Mouse (Mus musculus): ENCODE measurements around the gene Olfr745. TPM values are rescaled to one million over a fixed set of nuclear protein-coding genes. Genes with fewer than 3 reads are reported as not detected.

The Olfr745 gene
- not detected for polyA plus RNA-seq (2014; fragmentation: Illumina TruSeq; extraction: RNeasy Lipid Tissue Mini Kit (QIAGEN cat#74804))

GRCm38 (mm10) chr14:50639088-50639487, at the start of gene Olfr745:
Gene Olfr745, plus strand, starts transcription at chr14:50639388.

GRCm38 (mm10) chr14:50614579-50614978, 24.6 kb upstream of the Olfr745 start, which contains the start of gene Olfr744:
Gene Olfr744, plus strand, starts transcription at chr14:50614879.

GRCm38 (mm10) chr14:50646783-50647182, 7.6 kb downstream of the Olfr745 start, which contains the start of gene Olfr746:
Gene Olfr746, plus strand, starts transcription at chr14:50647083.

GRCm38 (mm10) chr14:50693106-50693505, 53.9 kb downstream of the Olfr745 start, which contains the start of gene Olfr747:
Gene Olfr747, minus strand, starts transcription at chr14:50693206.

Other genes with a start within 250 kb of the Olfr745 start
- gene Olfr738, start 231.8 kb upstream of the Olfr745 start, polyA plus RNA-seq (2014; fragmentation: Illumina TruSeq; extraction: RNeasy Lipid Tissue Mini Kit (QIAGEN cat#74804)), result not detected
- gene Olfr739, start 220.8 kb upstream of the Olfr745 start, polyA plus RNA-seq (2014; fragmentation: Illumina TruSeq; extraction: RNeasy Lipid Tissue Mini Kit (QIAGEN cat#74804)), result not detected
- gene Olfr740, start 193.8 kb upstream of the Olfr745 start, polyA plus RNA-seq (2014; fragmentation: Illumina TruSeq; extraction: RNeasy Lipid Tissue Mini Kit (QIAGEN cat#74804)), result not detected
- gene Olfr741, start 166.7 kb upstream of the Olfr745 start, polyA plus RNA-seq (2014; fragmentation: Illumina TruSeq; extraction: RNeasy Lipid Tissue Mini Kit (QIAGEN cat#74804)), result not detected
- not detected for gene Olfr742, start 135.8 kb upstream of the Olfr745 start, polyA plus RNA-seq (2014; fragmentation: Illumina TruSeq; extraction: RNeasy Lipid Tissue Mini Kit (QIAGEN cat#74804))
- not detected for gene Olfr743, start 117.5 kb upstream of the Olfr745 start, polyA plus RNA-seq (2014; fragmentation: Illumina TruSeq; extraction: RNeasy Lipid Tissue Mini Kit (QIAGEN cat#74804))
- not detected for gene Olfr744, start 24.5 kb upstream of the Olfr745 start, polyA plus RNA-seq (2014; fragmentation: Illumina TruSeq; extraction: RNeasy Lipid Tissue Mini Kit (QIAGEN cat#74804))
- not detected for gene Olfr746, start 7.7 kb downstream of the Olfr745 start, polyA plus RNA-seq (2014; fragmentation: Illumina TruSeq; extraction: RNeasy Lipid Tissue Mini Kit (QIAGEN cat#74804))
- not detected for gene Olfr747, start 53.8 kb downstream of the Olfr745 start, polyA plus RNA-seq (2014; fragmentation: Illumina TruSeq; extraction: RNeasy Lipid Tissue Mini Kit (QIAGEN cat#74804))
- not detected for gene Olfr748, start 68.0 kb downstream of the Olfr745 start, polyA plus RNA-seq (2014; fragmentation: Illumina TruSeq; extraction: RNeasy Lipid Tissue Mini Kit (QIAGEN cat#74804))
- gene Olfr749, start 105.7 kb downstream of the Olfr745 start, polyA plus RNA-seq (2014; fragmentation: Illumina TruSeq; extraction: RNeasy Lipid Tissue Mini Kit (QIAGEN cat#74804)), result not detected
- 15.2 TPM for gene Ttc5, start 146.1 kb downstream of the Olfr745 start, polyA plus RNA-seq (2014; fragmentation: Illumina TruSeq; extraction: RNeasy Lipid Tissue Mini Kit (QIAGEN cat#74804))
- gene Ccnb1ip1, start 168.3 kb downstream of the Olfr745 start, polyA plus RNA-seq (2014; fragmentation: Illumina TruSeq; extraction: RNeasy Lipid Tissue Mini Kit (QIAGEN cat#74804)), result 0.83 TPM
- 50.8 TPM for gene Parp2, start 168.5 kb downstream of the Olfr745 start, polyA plus RNA-seq (2014; fragmentation: Illumina TruSeq; extraction: RNeasy Lipid Tissue Mini Kit (QIAGEN cat#74804))
- gene Tep1, start 231.2 kb downstream of the Olfr745 start, polyA plus RNA-seq (2014; fragmentation: Illumina TruSeq; extraction: RNeasy Lipid Tissue Mini Kit (QIAGEN cat#74804)), result 6.2 TPM